Mouse (Mus musculus) lung, postnatal 0 days (tissue): ENCODE measurements around the gene Ttll8.

Experiments used
- CTCF ChIP-seq: IDR thresholded peaks from 2 replicates; pipeline ENCODE4 v1.5.1; 2016; ENCODE audit warnings: antibody characterized with exemption, mild to moderate bottlenecking
- EP300 ChIP-seq: IDR thresholded peaks from 2 replicates; pipeline ENCODE4 v1.6.1; 2016; ENCODE audit warnings: antibody characterized with exemption, mild to moderate bottlenecking, control low read depth

DNA sequence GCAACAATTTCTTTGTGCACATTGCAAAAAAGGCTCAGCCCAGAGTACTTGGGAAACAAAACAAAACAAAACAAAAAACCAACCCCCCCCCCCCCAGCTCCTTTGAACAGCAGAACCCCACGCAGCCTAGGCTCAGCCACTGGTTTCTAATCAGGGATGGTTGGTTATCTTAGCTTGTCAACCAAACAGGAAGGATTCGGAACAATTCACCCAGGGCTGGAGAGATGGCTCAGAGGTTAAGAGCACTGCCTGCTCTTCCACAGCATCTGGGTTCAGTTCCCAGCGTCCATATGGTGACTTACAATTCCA is 24.9 kb upstream of the Ttll8 start:
- TF ChIP-seq CTCF (no peak), EP300 (no peak)
